Mouse (Mus musculus) heart, postnatal 36 days (tissue): ENCODE data around the gene Mrgprf. TPM values are rescaled to one million over a fixed set of nuclear protein-coding genes. Genes with fewer than 3 reads are reported as not detected.

Experiments used
- DNase-seq, 2 experiments: peaks; one replicate each; pipeline ENCODE4 v3.0.0; 2021 to 2022
- intact Hi-C: fragments of 180-260 bp; cut with DNase I; formaldehyde crosslinking; loops from one replicate; pipeline ENCODE4 v1.15.1; 2025
- total RNA-seq, 2 experiments: library from RNA; stranded (reverse); gene quantifications; 2 replicates each; pipeline ENCODE4 v1.2.3; 2021

Gene Mrgprf
- 1 to 10 TPM; 3.9 to 4.0 TPM for total RNA-seq

DNA sequence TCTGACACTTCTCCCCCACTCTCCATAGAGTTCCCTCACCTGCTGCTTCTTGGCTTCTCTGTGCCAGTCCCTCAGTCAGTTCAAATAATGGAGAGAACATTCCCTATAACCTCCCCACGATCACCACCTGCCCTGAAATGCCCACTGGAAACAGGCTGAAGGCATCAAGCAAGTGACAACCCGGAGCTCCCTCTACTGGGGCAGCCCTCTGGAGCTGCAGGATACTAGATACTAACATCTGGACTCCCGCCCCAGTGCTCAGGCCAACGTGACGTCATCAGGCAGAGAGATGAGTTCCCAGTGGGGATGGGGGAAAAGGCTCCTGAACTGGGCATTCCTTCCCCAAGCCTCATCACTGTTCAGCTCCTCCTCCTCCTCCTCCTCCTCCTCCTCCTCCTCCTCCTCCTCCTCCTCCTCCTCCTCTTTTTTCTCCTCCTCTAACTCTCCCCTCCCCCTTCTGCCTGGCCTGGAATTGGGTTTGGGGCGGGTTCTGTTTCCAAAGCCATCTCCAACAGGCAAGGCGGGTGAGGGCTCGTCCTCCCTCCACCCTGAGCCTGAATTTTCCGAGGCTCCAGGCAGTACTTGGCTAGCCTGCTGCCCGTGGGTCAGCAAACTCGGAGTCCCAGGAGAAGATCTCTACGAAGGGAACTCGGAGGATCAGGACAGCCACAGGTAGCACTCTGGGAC is at the start of gene Mrgprf:
Gene Mrgprf, plus strand, starts transcription at position 508 of the 687 bp plus-strand sequence.
- peak; percentile 78 to 80 for DNase-seq
- intact Hi-C loops, result no loop called here

DNA sequence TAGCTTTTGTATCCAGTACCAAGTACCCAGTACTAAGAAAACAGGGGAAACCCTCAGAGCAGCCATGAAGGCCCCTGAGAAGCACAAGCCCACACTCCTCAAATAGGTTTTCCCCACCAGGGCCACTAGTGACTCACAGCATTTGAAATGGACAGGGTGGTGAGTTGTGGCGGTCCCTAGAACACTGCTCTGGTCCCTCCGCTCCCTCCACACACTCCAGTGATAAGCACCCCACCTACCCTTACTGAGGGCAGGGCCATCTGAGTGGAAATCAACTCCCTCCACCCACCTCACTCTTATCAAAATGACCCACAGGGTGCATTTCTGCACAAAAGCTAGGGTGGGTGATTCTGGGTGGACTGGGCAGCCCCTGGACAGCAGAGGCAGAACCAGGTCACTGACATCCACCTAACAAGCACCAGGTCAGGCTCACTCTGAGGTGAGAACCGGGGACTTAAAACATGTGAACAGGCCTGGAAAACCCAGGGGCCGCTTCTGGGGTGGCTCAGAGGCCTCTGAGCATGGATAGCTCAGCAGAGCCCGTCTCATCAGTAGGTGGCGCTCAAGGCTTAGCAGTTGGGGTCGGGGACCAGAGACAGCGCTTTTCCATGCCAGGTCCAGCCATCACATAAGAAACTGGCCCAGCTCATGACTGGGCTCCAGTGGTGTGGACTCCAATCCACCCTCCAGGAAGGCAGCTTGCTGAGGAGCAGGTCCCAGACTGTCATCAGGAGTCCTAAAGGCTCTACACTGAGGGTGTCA is 47.7 kb upstream of the Mrgprf start:
- intact Hi-C loops, result no loop called here
- peak; percentile 84 to 88 for DNase-seq

DNA sequence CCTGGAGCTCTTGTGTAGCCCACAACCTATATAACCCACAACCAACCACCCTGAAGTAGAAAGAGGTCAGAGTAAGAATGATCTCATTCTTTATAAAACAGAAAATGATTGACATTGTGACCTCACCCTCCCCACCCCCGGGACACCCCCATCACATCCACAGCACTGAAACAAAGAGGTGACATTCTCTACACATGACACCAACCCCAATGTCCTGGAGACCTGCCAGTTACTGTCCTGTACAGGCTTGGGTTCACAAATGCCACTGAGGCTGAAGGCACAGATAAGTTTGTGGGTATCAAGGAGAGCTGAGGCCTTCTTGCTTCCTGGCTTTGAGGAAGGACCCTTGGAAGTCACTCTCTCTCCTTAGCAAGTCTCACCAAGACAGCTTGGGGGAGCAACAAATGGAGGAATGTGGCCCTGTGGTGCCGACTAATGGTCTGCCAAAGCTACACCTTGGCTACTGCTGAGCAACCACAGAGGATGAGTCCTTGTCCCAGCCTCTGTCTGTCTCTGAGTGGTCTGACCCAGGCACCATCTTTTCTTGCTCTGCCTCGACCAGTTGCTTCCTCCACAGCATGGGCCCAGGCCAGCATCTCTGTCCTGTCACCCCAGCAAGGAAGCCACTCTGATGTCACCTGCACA is 46.5 kb upstream of the Mrgprf start:
- intact Hi-C loops, result no loop called here
- DNase-seq, result no peak

- intact Hi-C loops, result no loop called here
- DNase-seq, result no peak
Observed at GRCm38 (mm10) chr7:145256092-145256491, 44.5 kb upstream of the Mrgprf start.

DNA sequence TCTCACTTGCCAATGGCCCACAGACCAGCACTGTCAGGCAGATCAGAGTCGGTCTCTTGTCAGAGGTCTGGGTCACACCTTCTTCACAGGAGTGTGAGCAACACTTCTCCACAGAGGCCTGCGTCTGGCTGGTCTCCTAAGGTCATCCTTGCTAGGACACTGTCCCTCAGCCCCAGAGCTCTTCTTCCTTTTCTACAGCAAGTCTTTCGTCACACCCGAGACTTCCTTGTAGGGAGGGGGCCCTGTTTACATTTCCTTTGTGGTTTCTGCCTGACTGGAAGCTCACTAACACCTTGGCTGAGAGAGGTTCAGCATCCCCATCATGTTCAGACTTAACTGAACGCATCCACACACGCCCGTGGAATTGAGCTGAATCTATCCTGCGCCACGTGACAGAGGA is 36.4 kb upstream of the Mrgprf start:
- DNase-seq, result no peak
- intact Hi-C loops, result no loop called here

- intact Hi-C loops, result no loop called here
- DNase-seq, result peak; percentile 41 to 52
Observed at GRCm38 (mm10) chr7:145266011-145266410, 34.6 kb upstream of the Mrgprf start.

- no peak for DNase-seq
Observed at GRCm38 (mm10) chr7:145268890-145269289, 31.7 kb upstream of the Mrgprf start.

GRCm38 (mm10) chr7:145270955-145271354 is 29.7 kb upstream of the Mrgprf start:
- intact Hi-C loops, result no loop called here
- no peak for DNase-seq

More at GRCm38 (mm10) chr7:145268890-145269289, 31.7 kb upstream of the Mrgprf start:
- intact Hi-C loops, result no loop called here

GRCm38 (mm10) chr7:145275488-145275887 is 25.1 kb upstream of the Mrgprf start:
- DNase-seq, result no peak
- intact Hi-C loops, result no loop called here

- no peak for DNase-seq
- intact Hi-C loops, result no loop called here
Observed at GRCm38 (mm10) chr7:145281396-145281795, 19.2 kb upstream of the Mrgprf start.

DNA sequence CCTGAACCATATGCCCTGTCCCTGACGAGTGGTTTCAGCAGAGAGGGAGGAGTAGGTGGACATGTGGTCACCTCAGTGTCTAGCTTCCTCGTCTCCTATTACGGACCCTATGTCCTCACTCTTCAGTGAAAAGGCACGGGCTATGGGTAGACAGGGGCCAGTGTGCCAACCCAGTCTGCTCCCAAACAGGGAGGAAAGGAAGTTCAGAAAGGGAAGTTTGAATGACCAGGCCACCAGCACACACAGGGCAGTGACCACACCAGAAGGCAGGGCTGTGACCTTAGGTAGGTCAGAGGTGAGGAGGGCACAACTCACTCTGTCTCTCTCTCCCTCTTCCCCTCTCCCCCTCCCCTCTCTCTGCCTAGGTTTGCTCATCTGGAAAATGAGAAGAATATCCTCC is 17.6 kb upstream of the Mrgprf start:
- intact Hi-C loops, result no loop called here
- no peak for DNase-seq

DNA sequence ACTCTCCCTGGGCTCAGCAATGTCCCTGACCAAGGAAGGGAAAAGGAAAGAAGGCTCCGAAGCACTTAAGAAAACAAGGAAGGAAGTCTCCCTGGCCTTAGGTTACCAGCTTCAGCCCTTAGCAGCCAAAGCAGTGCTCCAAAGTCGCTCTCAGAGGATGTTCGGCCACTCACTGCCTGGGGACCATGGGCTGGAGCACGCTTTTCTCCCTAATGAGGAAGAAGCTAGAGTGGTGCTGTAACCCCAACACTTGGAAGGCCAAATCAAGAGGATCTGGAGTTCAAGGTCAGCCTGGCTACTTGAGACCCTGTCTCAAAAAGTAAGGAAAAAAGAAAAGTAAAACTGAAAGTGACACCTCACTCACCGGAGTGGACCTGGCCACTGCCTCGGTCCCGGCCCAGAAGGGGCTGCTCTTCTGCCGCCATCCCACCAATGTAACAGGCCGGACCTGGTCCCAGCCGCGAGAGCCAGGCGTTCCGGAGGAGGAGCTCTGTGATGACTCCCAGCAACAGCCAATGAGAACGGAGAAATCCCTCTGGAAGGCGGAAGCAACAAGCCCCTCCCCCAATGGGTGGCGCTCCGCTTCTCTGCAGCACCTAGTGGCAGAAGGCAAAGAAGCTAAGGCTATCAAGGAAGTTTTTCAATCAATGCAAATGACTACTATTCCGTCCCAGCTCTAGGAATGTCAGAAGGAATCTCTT is 17.0 kb upstream of the Mrgprf start, which contains the start of gene Tpcn2:
Gene Tpcn2, minus strand, starts transcription at position 525 of the 701 bp plus-strand sequence.
- peak; percentile 90 for DNase-seq
- intact Hi-C loops, result no loop called here

GRCm38 (mm10) chr7:145284293-145284692 is 16.3 kb upstream of the Mrgprf start:
- intact Hi-C loops, result no loop called here
- no peak for DNase-seq

DNA sequence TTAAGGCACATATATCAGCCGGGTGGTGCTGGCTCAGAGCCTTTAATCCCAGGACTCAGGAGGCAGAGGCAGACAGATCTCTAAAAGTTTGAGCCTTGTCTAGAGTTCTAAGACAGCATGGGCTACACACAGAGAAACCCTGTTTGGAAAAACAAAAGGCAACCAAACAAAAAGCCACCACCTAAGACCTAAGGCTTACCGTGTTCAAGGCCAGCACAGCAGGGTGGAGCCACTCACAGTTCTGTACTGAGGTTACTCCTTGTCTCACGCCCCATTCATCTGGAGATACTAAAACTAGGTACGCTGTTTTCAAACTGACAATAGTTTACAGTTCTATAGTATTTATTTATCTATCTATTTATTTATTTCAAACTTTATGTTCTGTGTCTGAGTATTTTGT is 15.2 kb upstream of the Mrgprf start:
- intact Hi-C loops, result no loop called here
- DNase-seq, result no peak

DNA sequence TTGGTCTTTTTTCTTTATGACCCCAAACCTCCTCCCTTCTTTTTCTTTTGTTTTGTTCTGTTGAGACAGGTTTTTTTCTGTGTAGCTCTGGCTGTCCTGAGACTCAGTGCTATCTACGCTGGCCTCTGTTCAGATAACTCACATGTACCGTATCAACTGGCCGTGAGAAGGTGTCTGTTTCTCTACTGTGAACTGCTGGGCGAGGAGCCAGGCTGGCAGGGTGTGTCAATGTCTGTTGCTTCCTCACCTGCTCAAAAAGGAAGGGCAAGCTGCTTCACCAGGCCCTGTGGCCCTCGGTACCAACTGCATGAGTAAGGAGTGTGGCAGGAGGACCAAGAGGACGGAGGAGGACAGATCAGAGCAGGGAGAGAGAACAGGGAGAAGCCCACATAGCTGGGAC is 13.2 kb upstream of the Mrgprf start:
- intact Hi-C loops, result no loop called here
- DNase-seq, result no peak

DNA sequence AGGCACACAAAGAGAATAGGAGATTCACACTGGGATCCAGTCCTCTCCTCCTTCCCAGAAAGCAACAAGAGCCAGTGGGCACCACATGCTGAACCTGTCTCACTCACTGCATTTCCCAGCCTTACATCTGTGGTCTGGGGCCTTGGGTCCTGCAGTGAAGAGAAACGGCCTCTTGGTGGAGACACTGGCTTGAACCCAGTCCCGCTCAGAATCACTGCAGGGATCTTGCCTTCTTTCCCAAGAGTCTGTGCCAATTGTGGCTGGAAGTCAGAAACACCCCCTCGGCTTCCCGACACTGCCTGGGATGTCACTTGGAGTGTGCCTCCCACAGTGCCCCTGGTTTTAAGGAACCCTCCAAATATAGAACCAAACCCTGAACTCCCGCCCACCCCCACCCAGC is 11.3 kb upstream of the Mrgprf start:
- no peak for DNase-seq
- intact Hi-C loops, result no loop called here

DNA sequence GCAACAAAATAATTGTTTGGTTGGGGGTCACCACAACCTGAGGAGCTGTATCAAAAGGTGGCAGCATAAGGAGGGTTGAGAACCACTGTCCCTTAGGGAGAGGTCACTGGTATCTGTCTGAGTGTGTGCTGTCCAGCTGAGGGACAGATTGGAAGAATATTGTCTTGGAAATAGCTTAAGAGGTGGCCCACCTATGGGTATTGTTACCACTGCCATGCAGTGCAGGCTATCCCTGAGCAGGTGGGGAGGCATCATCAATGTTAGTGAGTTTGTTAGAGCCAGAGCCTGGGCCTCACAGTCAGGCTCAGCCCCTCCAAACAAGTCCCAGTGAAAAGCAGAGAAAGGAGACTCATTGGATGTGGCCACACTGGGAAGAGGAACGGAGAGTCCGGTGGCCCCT is 8.8 kb upstream of the Mrgprf start:
- intact Hi-C loops, result no loop called here
- no peak for DNase-seq

GRCm38 (mm10) chr7:145292726-145293125 is 7.9 kb upstream of the Mrgprf start:
- no peak for DNase-seq
- intact Hi-C loops, result no loop called here

GRCm38 (mm10) chr7:145293859-145294258 is 6.8 kb upstream of the Mrgprf start:
- intact Hi-C loops, result no loop called here

DNA sequence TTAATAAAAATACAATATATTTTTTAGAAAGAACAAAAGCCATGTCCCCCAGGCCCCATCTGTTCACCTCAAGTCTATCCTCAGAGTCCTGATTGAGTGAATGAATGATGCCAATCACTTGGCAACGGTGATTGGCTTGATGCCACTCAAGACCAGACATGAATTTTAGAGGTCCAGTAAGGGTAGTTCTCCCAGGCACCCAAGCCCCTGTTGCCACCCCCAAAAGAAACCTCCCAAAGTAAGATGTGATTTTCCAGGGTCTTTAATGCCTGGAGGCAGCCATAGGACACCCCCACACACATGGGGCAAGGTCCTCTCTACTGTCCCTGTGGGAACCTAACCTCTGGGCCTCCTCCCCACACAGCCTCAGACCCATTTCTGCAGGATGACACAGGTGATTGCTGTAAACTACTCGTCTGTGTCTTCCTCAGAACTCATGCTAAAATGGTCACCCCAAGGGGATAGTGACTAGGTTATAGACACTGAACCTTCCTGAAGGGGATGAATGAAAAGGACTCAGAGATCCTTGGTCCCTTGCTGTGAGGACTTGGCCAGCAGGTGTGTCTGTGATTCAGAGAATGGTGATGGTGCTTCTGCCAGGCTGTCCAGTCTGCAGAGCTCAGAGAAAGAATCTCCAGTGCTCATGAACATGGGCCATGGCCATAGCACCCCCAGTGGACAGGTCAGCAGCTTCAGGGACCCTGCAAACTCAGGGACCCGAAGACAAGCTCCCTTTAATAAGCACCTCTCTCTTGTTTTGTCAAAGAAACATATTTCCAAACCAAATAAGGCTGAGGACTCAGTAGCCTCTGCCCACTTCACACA is 1.8 kb upstream of the Mrgprf start:
- intact Hi-C loops, result no loop called here
- DNase-seq, result no peak

More at GRCm38 (mm10) chr7:145293859-145294258, 6.8 kb upstream of the Mrgprf start:
- peak; percentile 29 to 43 for DNase-seq
